Mouse (Mus musculus): ENCODE data around the gene Nrxn3. TPM values are rescaled to one million over a fixed set of nuclear protein-coding genes. Genes with fewer than 3 reads are reported as not detected.

The Nrxn3 gene
- polyA plus RNA-seq, 1 experiment: 5.4 TPM

- TF ChIP-seq POLR2A (IDR thresholded peaks at IDR 0.05; ENCODE audit: control insufficient read depth, low read depth, low read length) (no peak), CTCF (IDR thresholded peaks at IDR 0.05; ENCODE audit: control insufficient read depth, insufficient read depth, insufficient replicate concordance, low read depth, low read length) (no peak)
- Histone ChIP-seq H3K27ac (ENCODE audit: control insufficient read depth, insufficient read depth, low read depth, low read length) (no peak overlapping the region), H3K4me1 (ENCODE audit: control insufficient read depth, insufficient read depth, low read length) (no peaks in the 10 kb centered on the region), H3K36me3 (ENCODE audit: control insufficient read depth, insufficient read depth, low read length) (no peaks in the 10 kb centered on the region), H3K4me3 (ENCODE audit: control insufficient read depth, low read depth, low read length) (no peak overlapping the region), H3K27me3 (ENCODE audit: control insufficient read depth, insufficient read depth, low read length) (no peaks in the 10 kb centered on the region)
Observed at GRCm38 (mm10) chr12:89568723-89569377, 846.2 kb downstream of the Nrxn3 start.

- TF ChIP-seq POLR2A (IDR thresholded peaks at IDR 0.05; ENCODE audit: control insufficient read depth, low read depth, low read length) (no peak), CTCF (IDR thresholded peaks at IDR 0.05; ENCODE audit: control insufficient read depth, insufficient read depth, insufficient replicate concordance, low read depth, low read length) (no peak)
- Histone ChIP-seq H3K36me3 (ENCODE audit: control insufficient read depth, insufficient read depth, low read length) (no peaks in the 10 kb centered on the region), H3K4me3 (ENCODE audit: control insufficient read depth, low read depth, low read length) (no peak overlapping the region), H3K27ac (ENCODE audit: control insufficient read depth, insufficient read depth, low read depth, low read length) (no peak overlapping the region), H3K4me1 (ENCODE audit: control insufficient read depth, insufficient read depth, low read length) (no peaks in the 10 kb centered on the region), H3K27me3 (ENCODE audit: control insufficient read depth, insufficient read depth, low read length) (no peaks in the 10 kb centered on the region)
Observed at GRCm38 (mm10) chr12:89592459-89592858, 869.8 kb downstream of the Nrxn3 start.

GRCm38 (mm10) chr12:89613670-89614069 lies 891.0 kb downstream of the Nrxn3 start:
- TF ChIP-seq CTCF (IDR thresholded peaks at IDR 0.05; ENCODE audit: control insufficient read depth, insufficient read depth, insufficient replicate concordance, low read depth, low read length) (no peak), POLR2A (IDR thresholded peaks at IDR 0.05; ENCODE audit: control insufficient read depth, low read depth, low read length) (no peak)
- Histone ChIP-seq H3K36me3 (ENCODE audit: control insufficient read depth, insufficient read depth, low read length) (no peaks in the 10 kb centered on the region), H3K27ac (ENCODE audit: control insufficient read depth, insufficient read depth, low read depth, low read length) (no peak overlapping the region), H3K27me3 (ENCODE audit: control insufficient read depth, insufficient read depth, low read length) (no peaks in the 10 kb centered on the region), H3K4me1 (ENCODE audit: control insufficient read depth, insufficient read depth, low read length) (no peaks in the 10 kb centered on the region), H3K4me3 (ENCODE audit: control insufficient read depth, low read depth, low read length) (no peak overlapping the region)

GRCm38 (mm10) chr12:89625746-89626145 lies 903.1 kb downstream of the Nrxn3 start:
- Histone ChIP-seq H3K4me3 (ENCODE audit: control insufficient read depth, low read depth, low read length) (no peak overlapping the region), H3K27ac (ENCODE audit: control insufficient read depth, insufficient read depth, low read depth, low read length) (no peak overlapping the region), H3K27me3 (ENCODE audit: control insufficient read depth, insufficient read depth, low read length) (no peaks in the 10 kb centered on the region), H3K36me3 (ENCODE audit: control insufficient read depth, insufficient read depth, low read length) (no peaks in the 10 kb centered on the region), H3K4me1 (ENCODE audit: control insufficient read depth, insufficient read depth, low read length) (no peaks in the 10 kb centered on the region)
- TF ChIP-seq POLR2A (IDR thresholded peaks at IDR 0.05; ENCODE audit: control insufficient read depth, low read depth, low read length) (no peak), CTCF (IDR thresholded peaks at IDR 0.05; ENCODE audit: control insufficient read depth, insufficient read depth, insufficient replicate concordance, low read depth, low read length) (no peak)

- H3K4me1 ChIP-seq (ENCODE audit: control insufficient read depth, insufficient read depth, low read length): no peaks in the 10 kb centered on the region
- H3K27ac ChIP-seq (ENCODE audit: control insufficient read depth, insufficient read depth, low read depth, low read length): no peak overlapping the region
- H3K36me3 ChIP-seq (ENCODE audit: control insufficient read depth, insufficient read depth, low read length): no peaks in the 10 kb centered on the region
- no peak overlapping the region for H3K4me3 ChIP-seq (ENCODE audit: control insufficient read depth, low read depth, low read length)
- TF ChIP-seq CTCF (IDR thresholded peaks at IDR 0.05; ENCODE audit: control insufficient read depth, insufficient read depth, insufficient replicate concordance, low read depth, low read length) (no peak), POLR2A (IDR thresholded peaks at IDR 0.05; ENCODE audit: control insufficient read depth, low read depth, low read length) (no peak)
- no peaks in the 10 kb centered on the region for H3K27me3 ChIP-seq (ENCODE audit: control insufficient read depth, insufficient read depth, low read length)
Observed at GRCm38 (mm10) chr12:89640046-89640445, 917.4 kb downstream of the Nrxn3 start.

- Histone ChIP-seq H3K27ac (ENCODE audit: control insufficient read depth, insufficient read depth, low read depth, low read length) (no peak overlapping the region), H3K36me3 (ENCODE audit: control insufficient read depth, insufficient read depth, low read length) (no peaks in the 10 kb centered on the region), H3K27me3 (ENCODE audit: control insufficient read depth, insufficient read depth, low read length) (no peaks in the 10 kb centered on the region), H3K4me1 (ENCODE audit: control insufficient read depth, insufficient read depth, low read length) (no peaks in the 10 kb centered on the region), H3K4me3 (ENCODE audit: control insufficient read depth, low read depth, low read length) (no peak overlapping the region)
- TF ChIP-seq POLR2A (IDR thresholded peaks at IDR 0.05; ENCODE audit: control insufficient read depth, low read depth, low read length) (no peak), CTCF (IDR thresholded peaks at IDR 0.05; ENCODE audit: control insufficient read depth, insufficient read depth, insufficient replicate concordance, low read depth, low read length) (no peak)
Observed at GRCm38 (mm10) chr12:89641460-89641859, 918.8 kb downstream of the Nrxn3 start.

- Histone ChIP-seq H3K27me3 (ENCODE audit: control insufficient read depth, insufficient read depth, low read length) (no peaks in the 10 kb centered on the region), H3K36me3 (ENCODE audit: control insufficient read depth, insufficient read depth, low read length) (no peaks in the 10 kb centered on the region), H3K4me1 (ENCODE audit: control insufficient read depth, insufficient read depth, low read length) (no peaks in the 10 kb centered on the region), H3K4me3 (ENCODE audit: control insufficient read depth, low read depth, low read length) (no peak overlapping the region), H3K27ac (ENCODE audit: control insufficient read depth, insufficient read depth, low read depth, low read length) (no peak overlapping the region)
- TF ChIP-seq POLR2A (IDR thresholded peaks at IDR 0.05; ENCODE audit: control insufficient read depth, low read depth, low read length): no peak
- TF ChIP-seq CTCF (IDR thresholded peaks at IDR 0.05; ENCODE audit: control insufficient read depth, insufficient read depth, insufficient replicate concordance, low read depth, low read length): no peak
Observed at GRCm38 (mm10) chr12:89653211-89653610, 930.5 kb downstream of the Nrxn3 start.
